Mouse (Mus musculus): ENCODE data around the gene Adgrb3. TPM values are rescaled to one million over a fixed set of nuclear protein-coding genes. Genes with fewer than 3 reads are reported as not detected.

Adgrb3 gene
- polyA plus RNA-seq, 1 experiment from 2014 or later, result 2.1 TPM

GRCm38 (mm10) chr1:25185909-25186308 lies 643.6 kb downstream of the Adgrb3 start:
- H3K4me2 ChIP-seq (replicated peaks; ENCODE audit: low read depth), result no peak overlapping the region
- no peak for ATAC-seq
- no peaks in the 10 kb centered on the region for H3K4me1 ChIP-seq (replicated peaks; ENCODE audit: control insufficient read depth, insufficient read depth, low read length)
- no peak for TF ChIP-seq CTCF (IDR thresholded peaks at IDR 0.05; ENCODE audit: low read depth)
- no peaks in the 10 kb centered on the region for H3K9me3 ChIP-seq (ENCODE audit: control insufficient read depth)
- H3K9ac ChIP-seq (ENCODE audit: low read depth, low read length), result no peak overlapping the region
- no peak overlapping the region for H3K4me3 ChIP-seq (ENCODE audit: low read depth, low read length)
- H3K27ac ChIP-seq (ENCODE audit: low read depth, low read length), result no peak overlapping the region
- 94% methylated on average over 2 of the region's 2 CpGs for WGBS
- no peaks in the 10 kb centered on the region for H3K36me3 ChIP-seq (ENCODE audit: control insufficient read depth, insufficient read depth)
- H3K27me3 ChIP-seq (replicated peaks; ENCODE audit: control insufficient read depth, insufficient read depth, low read length), result no peaks in the 10 kb centered on the region

DNA sequence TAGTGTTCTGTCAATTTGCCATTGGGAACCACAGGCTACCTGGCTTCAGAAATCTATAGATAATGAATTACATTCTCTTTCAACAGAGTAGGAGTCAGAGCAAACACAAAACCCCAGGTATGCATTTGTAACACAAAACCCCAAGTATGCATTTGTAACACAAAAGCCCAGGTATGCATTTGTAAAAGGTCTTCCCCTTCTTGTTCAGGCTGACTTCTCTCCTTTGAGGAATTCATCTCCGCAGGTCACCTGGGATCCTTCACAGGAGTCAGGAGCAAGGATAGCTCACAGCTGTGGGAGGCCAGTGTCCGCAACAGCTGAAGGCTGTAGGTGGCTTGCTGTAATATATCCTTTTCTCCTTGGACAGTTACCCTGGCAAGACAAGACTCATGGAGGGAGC lies 647.6 kb downstream of the Adgrb3 start:
- no peak for TF ChIP-seq CTCF (IDR thresholded peaks at IDR 0.05; ENCODE audit: low read depth)
- no peaks in the 10 kb centered on the region for H3K36me3 ChIP-seq (ENCODE audit: control insufficient read depth, insufficient read depth)
- H3K27ac ChIP-seq (ENCODE audit: low read depth, low read length), result no peak overlapping the region
- no peaks in the 10 kb centered on the region for H3K4me1 ChIP-seq (replicated peaks; ENCODE audit: control insufficient read depth, insufficient read depth, low read length)
- 67% methylated on average over 2 of the region's 2 CpGs for WGBS
- H3K9me3 ChIP-seq (ENCODE audit: control insufficient read depth), result no peaks in the 10 kb centered on the region
- no peak for ATAC-seq
- H3K27me3 ChIP-seq (replicated peaks; ENCODE audit: control insufficient read depth, insufficient read depth, low read length), result no peaks in the 10 kb centered on the region
- H3K4me2 ChIP-seq (replicated peaks; ENCODE audit: low read depth), result no peak overlapping the region
- H3K9ac ChIP-seq (ENCODE audit: low read depth, low read length), result no peak overlapping the region
- no peak overlapping the region for H3K4me3 ChIP-seq (ENCODE audit: low read depth, low read length)

- ATAC-seq, result no peak
- no peak overlapping the region for H3K4me3 ChIP-seq (ENCODE audit: low read depth, low read length)
- H3K27ac ChIP-seq (ENCODE audit: low read depth, low read length), result no peak overlapping the region
- H3K4me1 ChIP-seq (replicated peaks; ENCODE audit: control insufficient read depth, insufficient read depth, low read length), result no peaks in the 10 kb centered on the region
- no peaks in the 10 kb centered on the region for H3K27me3 ChIP-seq (replicated peaks; ENCODE audit: control insufficient read depth, insufficient read depth, low read length)
- TF ChIP-seq CTCF (IDR thresholded peaks at IDR 0.05; ENCODE audit: low read depth), result no peak
- 72% methylated on average over 6 of the region's 6 CpGs for WGBS
- no peak overlapping the region for H3K4me2 ChIP-seq (replicated peaks; ENCODE audit: low read depth)
- no peaks in the 10 kb centered on the region for H3K36me3 ChIP-seq (ENCODE audit: control insufficient read depth, insufficient read depth)
- no peak overlapping the region for H3K9ac ChIP-seq (ENCODE audit: low read depth, low read length)
- no peaks in the 10 kb centered on the region for H3K9me3 ChIP-seq (ENCODE audit: control insufficient read depth)
Observed at GRCm38 (mm10) chr1:25180615-25181014, 648.9 kb downstream of the Adgrb3 start.

- TF ChIP-seq CTCF (IDR thresholded peaks at IDR 0.05; ENCODE audit: low read depth), result no peak
- Histone ChIP-seq H3K4me1 (replicated peaks; ENCODE audit: control insufficient read depth, insufficient read depth, low read length) (no peaks in the 10 kb centered on the region), H3K36me3 (ENCODE audit: control insufficient read depth, insufficient read depth) (no peaks in the 10 kb centered on the region), H3K27me3 (replicated peaks; ENCODE audit: control insufficient read depth, insufficient read depth, low read length) (no peaks in the 10 kb centered on the region), H3K27ac (ENCODE audit: low read depth, low read length) (no peak overlapping the region), H3K9ac (ENCODE audit: low read depth, low read length) (no peak overlapping the region), H3K4me2 (replicated peaks; ENCODE audit: low read depth) (no peak overlapping the region), H3K4me3 (ENCODE audit: low read depth, low read length) (no peak overlapping the region), H3K9me3 (ENCODE audit: control insufficient read depth) (no peaks in the 10 kb centered on the region)
- WGBS, result 66% methylated on average over 9 of the region's 9 CpGs
- no peak for ATAC-seq
Observed at GRCm38 (mm10) chr1:25179860-25180582, 649.5 kb downstream of the Adgrb3 start.

GRCm38 (mm10) chr1:25178347-25179130 lies 651.0 kb downstream of the Adgrb3 start:
- H3K36me3 ChIP-seq (ENCODE audit: control insufficient read depth, insufficient read depth), result no peaks in the 10 kb centered on the region
- 48% methylated on average over 21 of the region's 21 CpGs for WGBS
- ATAC-seq, result no peak

DNA sequence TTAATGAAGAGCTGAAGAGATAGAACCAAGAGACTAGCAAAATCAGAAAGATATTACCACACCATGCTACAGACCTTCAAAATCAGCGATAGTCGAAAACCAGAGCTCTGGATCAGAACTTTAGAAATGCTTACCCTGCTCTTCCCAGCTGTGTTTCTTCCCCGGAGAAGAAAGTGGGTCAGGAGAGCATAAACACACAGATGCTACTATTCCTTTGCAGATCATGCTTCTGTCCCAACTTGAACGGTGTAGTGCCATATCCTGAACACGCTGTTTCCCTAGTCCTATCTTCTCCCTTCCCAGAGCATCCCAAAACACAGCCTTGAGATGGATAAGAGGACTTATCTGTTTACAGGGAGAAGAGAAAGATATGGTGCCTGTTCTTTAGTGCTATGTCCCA lies 662.4 kb downstream of the Adgrb3 start:
- no peaks in the 10 kb centered on the region for H3K9me3 ChIP-seq (ENCODE audit: control insufficient read depth)
- TF ChIP-seq CTCF (IDR thresholded peaks at IDR 0.05; ENCODE audit: low read depth), result no peak
- H3K4me3 ChIP-seq (ENCODE audit: low read depth, low read length), result no peak overlapping the region
- WGBS, result 92% methylated on average over 5 of the region's 5 CpGs
- no peak for ATAC-seq
- no peaks in the 10 kb centered on the region for H3K36me3 ChIP-seq (ENCODE audit: control insufficient read depth, insufficient read depth)
- no peak overlapping the region for H3K27ac ChIP-seq (ENCODE audit: low read depth, low read length)
- no peaks in the 10 kb centered on the region for H3K4me1 ChIP-seq (replicated peaks; ENCODE audit: control insufficient read depth, insufficient read depth, low read length)
- no peak overlapping the region for H3K4me2 ChIP-seq (replicated peaks; ENCODE audit: low read depth)
- H3K27me3 ChIP-seq (replicated peaks; ENCODE audit: control insufficient read depth, insufficient read depth, low read length), result no peaks in the 10 kb centered on the region
- H3K9ac ChIP-seq (ENCODE audit: low read depth, low read length), result no peak overlapping the region

More at GRCm38 (mm10) chr1:25178347-25179130, 651.0 kb downstream of the Adgrb3 start:
- TF ChIP-seq CTCF (IDR thresholded peaks at IDR 0.05; ENCODE audit: low read depth), result no peak
- Histone ChIP-seq H3K4me3 (ENCODE audit: low read depth, low read length) (no peak overlapping the region), H3K9me3 (ENCODE audit: control insufficient read depth) (no peaks in the 10 kb centered on the region), H3K27ac (ENCODE audit: low read depth, low read length) (no peak overlapping the region), H3K4me1 (replicated peaks; ENCODE audit: control insufficient read depth, insufficient read depth, low read length) (no peaks in the 10 kb centered on the region), H3K4me2 (replicated peaks; ENCODE audit: low read depth) (no peak overlapping the region), H3K9ac (ENCODE audit: low read depth, low read length) (no peak overlapping the region), H3K27me3 (replicated peaks; ENCODE audit: control insufficient read depth, insufficient read depth, low read length) (no peaks in the 10 kb centered on the region)

Data from intestine, postnatal 0 days (tissue).